Mouse (Mus musculus) stomach, embryonic 16.5 days (tissue): Measurements from ENCODE around the gene Kcnk4. TPM values are rescaled to one million over a fixed set of nuclear protein-coding genes. Genes with fewer than 3 reads are reported as not detected.
A peak's percentile ranks its signal among the peaks of the same experiment; 100 is the strongest.

Experiments
- ATAC-seq: fragments of 200-750 bp; cut with Nextera tagmentation; 2 replicates; pipeline ENCODE4 v1.8.0; 2017; ENCODE audit warnings: moderate number of reproducible peaks, moderate TSS enrichment; ENCODE audit not compliant: insufficient read depth, low FRiP score
- H3K27ac ChIP-seq: fragments of 300-500 bp; sonication (generic); 2 replicates; pipeline ENCODE4 v1.5.1; 2014; ENCODE audit warnings: low read length
- H3K27me3 ChIP-seq: fragments of 300-500 bp; sonication (generic); 2 replicates; pipeline ENCODE4 v1.6.1; 2014; ENCODE audit warnings: low read length, control low read depth, mixed read lengths; ENCODE audit not compliant: control insufficient read depth, insufficient read depth
- H3K36me3 ChIP-seq: fragments of 300-500 bp; sonication (generic); 2 replicates; pipeline ENCODE4 v1.6.1; 2014; ENCODE audit warnings: low read length; ENCODE audit not compliant: control insufficient read depth, insufficient read depth
- H3K4me1 ChIP-seq: fragments of 300-500 bp; sonication (generic); 2 replicates; pipeline ENCODE4 v1.6.1; 2014; ENCODE audit warnings: low read length, control low read depth, mixed read lengths; ENCODE audit not compliant: control insufficient read depth, insufficient read depth
- H3K4me2 ChIP-seq: fragments of 300-500 bp; sonication (generic); 2 replicates; pipeline ENCODE4 v1.6.1; 2014; ENCODE audit warnings: low read depth, low read length, mixed read lengths
- H3K4me3 ChIP-seq: fragments of 300-500 bp; sonication (generic); replicated peaks from 2 replicates; pipeline ENCODE4 v1.5.1; 2014; ENCODE audit warnings: mild to moderate bottlenecking, low read length
- H3K9ac ChIP-seq: fragments of 300-500 bp; sonication (generic); 2 replicates; pipeline ENCODE4 v1.6.1; 2014; ENCODE audit warnings: low read length
- H3K9me3 ChIP-seq: fragments of 300-500 bp; sonication (generic); replicated peaks from 2 replicates; pipeline ENCODE4 v1.6.1; 2016; ENCODE audit warnings: low read length, control low read depth; ENCODE audit not compliant: control insufficient read depth
- WGBS: fragments of 180-500 bp; shearing (Covaris S2); extraction: QIAGEN DNeasy Blood & Tissue Kit; methylation state at CpG from one replicate; pipeline ENCODE4 v1.1.7; 2014; 5-methylcytosine and 5-hydroxymethylcytosine counted together
- polyA plus RNA-seq: library from polyadenylated mRNA; unstranded; fragments of >200 nt; fragmentation: Nextera tagmentation; extraction: Ambion mirVana; gene quantifications from 2 replicates; pipeline ENCODE4 v1.2.1, GENCODE M21; 2015

Kcnk4 gene
- polyA plus RNA-seq, 1 experiment from 2014 or later = 0.68 TPM

DNA sequence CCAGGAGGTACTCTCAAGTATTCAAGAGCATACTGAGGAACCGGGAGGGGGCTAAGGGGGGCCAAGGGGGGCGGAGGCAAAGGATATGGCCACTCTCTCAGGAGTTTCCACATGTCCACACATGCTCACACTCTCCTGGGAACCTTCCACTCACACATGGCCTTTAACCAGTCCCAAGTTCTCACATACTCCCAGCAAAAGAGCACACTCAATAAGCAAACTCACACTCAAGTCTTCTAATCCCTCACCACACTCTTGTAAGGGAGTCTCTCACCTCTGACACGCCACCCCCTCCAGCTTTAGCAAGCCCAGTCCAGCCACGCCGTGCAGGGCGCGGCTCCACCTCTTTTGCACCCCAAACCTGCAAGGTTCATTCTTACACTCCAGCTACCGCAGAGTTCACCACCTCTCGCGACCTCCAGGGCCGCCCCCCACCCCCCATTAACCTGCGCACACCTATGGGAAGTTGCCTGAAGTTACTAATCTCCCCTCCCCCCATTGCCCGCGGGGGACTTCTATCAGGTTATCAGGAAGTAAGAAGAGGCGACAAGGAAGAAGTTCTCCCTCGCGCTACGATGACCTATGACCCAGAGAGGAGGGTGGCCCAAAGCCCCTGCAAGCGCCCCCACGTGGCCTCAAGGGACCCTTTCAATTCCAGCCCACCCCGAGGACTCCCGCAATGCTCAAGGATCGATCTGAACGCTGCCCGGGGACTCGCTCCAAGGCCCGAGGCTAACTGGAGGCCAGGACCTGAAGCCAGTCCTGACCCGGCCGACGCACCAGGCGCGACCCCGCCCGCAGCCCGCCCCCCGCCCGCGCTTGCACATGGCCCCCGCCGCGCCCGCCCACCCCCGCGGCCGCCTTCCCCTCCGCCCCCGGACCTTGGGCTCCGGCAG is 13.3 kb downstream of the Kcnk4 start:
- peak overlapping the region; percentile 93 for H3K9ac ChIP-seq
- 3% methylated on average over 47 of the region's 48 CpGs for WGBS
- no peaks in the 10 kb centered on the region; the same call in 1 of the 2 replicates for H3K36me3 ChIP-seq
- H3K9me3 ChIP-seq = no peaks in the 10 kb centered on the region
- H3K27me3 ChIP-seq = peaks cover 22% of the 10 kb centered on the region
- peak overlapping the region; percentile 84 for H3K4me3 ChIP-seq
- peak overlapping the region; percentile 92 for H3K27ac ChIP-seq
- H3K4me1 ChIP-seq = peaks cover 35% of the 10 kb centered on the region
- peak overlapping the region; percentile 78 for H3K4me2 ChIP-seq
- no peak for ATAC-seq

DNA sequence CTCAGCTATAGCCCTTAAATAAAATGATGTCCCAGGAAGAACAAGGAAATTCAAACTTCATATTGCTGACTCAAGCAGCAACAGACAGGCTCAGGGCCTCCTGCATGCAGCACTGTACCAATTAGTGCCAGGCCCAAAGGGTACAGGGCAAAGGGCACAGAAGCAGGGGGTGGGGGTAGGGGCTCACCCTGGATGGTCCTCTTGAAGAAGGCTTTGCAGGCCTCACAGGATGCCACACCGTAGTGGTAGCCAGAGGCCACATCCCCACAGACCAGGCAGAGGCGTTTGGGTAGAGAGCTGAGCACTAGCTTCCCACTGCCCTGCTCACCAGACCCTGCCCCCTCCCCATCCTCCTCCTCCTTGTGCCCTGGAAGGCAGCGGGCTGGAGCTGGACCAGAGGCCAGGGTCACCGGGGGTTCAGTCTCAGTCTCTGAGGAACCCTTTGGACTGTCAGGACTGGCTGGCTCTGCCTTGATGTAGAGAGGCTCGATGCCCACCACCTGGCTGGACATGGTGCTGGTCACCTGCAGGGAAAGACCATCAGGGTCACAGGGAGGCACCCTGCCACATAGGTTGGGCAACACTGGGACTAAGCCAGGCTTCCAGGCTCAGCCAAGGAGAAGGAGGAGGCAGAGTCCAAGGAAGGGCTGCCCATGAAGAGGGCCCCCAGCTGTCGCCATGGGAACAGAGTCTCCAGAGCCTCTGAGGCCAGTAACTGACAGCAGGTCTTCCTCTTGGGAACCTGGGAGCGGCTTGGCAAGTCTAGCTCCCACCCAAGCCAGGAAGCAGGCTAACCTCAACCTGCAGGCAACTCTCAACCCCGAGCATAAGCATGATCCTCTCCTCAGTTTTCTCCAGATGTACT is 14.2 kb downstream of the Kcnk4 start:
- H3K9ac ChIP-seq = peak overlapping the region; percentile 93
- ATAC-seq = 0 out of 2 replicates have a peak, but pooled peaks have one; percentile 2
- WGBS = 39% methylated on average over 8 of the region's 8 CpGs
- H3K9me3 ChIP-seq = no peaks in the 10 kb centered on the region
- H3K27ac ChIP-seq = peak overlapping the region; percentile 92
- peaks cover 27% of the 10 kb centered on the region for H3K4me1 ChIP-seq
- peak overlapping the region; percentile 78 for H3K4me2 ChIP-seq
- H3K27me3 ChIP-seq = peaks cover 13% of the 10 kb centered on the region
- peak overlapping the region; percentile 84 for H3K4me3 ChIP-seq
- no peaks in the 10 kb centered on the region; the same call in 1 of the 2 replicates for H3K36me3 ChIP-seq

DNA sequence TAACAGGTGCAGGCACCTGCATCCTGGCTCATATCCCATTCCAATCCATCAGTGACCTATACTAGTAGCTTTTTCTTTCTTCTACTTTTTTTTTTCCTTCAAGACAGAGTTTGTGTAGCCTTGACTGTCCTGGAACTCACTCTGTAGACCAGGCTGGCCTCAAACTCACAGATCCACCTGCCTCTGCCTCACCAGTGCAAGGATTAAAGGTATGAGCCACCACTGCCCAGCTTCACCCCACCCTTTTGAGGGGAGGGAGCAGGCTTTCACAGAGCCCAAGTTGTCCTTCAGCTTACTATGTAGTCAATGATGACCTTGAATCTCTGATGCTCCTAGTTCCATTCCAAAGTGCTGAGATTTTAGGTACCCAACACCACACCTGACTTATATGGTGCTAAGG is 14.9 kb downstream of the Kcnk4 start:
- H3K4me2 ChIP-seq = no peak overlapping the region
- ATAC-seq = no peak
- peaks cover 11% of the 10 kb centered on the region for H3K27me3 ChIP-seq
- no peaks in the 10 kb centered on the region; the same call in 1 of the 2 replicates for H3K36me3 ChIP-seq
- H3K9ac ChIP-seq = 0 out of 2 replicates have a peak overlapping the region, but pooled peaks have one; percentile 93
- H3K4me3 ChIP-seq = no peak overlapping the region
- peak overlapping the region; percentile 92 for H3K27ac ChIP-seq
- H3K4me1 ChIP-seq = peaks cover 26% of the 10 kb centered on the region
- no peaks in the 10 kb centered on the region for H3K9me3 ChIP-seq

DNA sequence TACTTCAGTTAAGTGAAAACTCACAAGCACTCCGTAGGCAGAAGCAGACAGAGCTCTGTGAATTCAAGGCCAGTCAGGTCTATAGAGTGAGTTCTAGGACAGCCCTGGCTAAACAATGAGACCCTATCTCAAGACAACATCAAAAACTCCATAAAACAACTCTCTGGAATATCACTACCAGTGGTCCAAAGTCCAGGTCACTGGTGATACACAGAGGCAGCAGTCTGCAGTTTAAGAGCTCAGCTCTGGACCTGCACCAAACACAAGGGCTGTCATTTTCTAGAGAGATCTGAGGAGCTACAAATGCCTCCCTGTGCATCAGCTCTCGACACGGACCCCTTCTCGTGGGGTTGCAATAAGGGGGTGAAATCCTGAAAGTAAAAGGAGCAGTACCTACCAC is 16.0 kb downstream of the Kcnk4 start:
- Histone ChIP-seq H3K9ac (no peak overlapping the region), H3K27ac (no peak overlapping the region; the same call in 1 of the 2 replicates), H3K4me2 (no peak overlapping the region), H3K9me3 (no peaks in the 10 kb centered on the region), H3K36me3 (no peaks in the 10 kb centered on the region; the same call in 1 of the 2 replicates), H3K4me1 (peaks cover 26% of the 10 kb centered on the region), H3K4me3 (no peak overlapping the region), H3K27me3 (peaks cover 4% of the 10 kb centered on the region; the same call in 1 of the 2 replicates)
- ATAC-seq = no peak
- WGBS = 87% methylated on average over 4 of the region's 4 CpGs

DNA sequence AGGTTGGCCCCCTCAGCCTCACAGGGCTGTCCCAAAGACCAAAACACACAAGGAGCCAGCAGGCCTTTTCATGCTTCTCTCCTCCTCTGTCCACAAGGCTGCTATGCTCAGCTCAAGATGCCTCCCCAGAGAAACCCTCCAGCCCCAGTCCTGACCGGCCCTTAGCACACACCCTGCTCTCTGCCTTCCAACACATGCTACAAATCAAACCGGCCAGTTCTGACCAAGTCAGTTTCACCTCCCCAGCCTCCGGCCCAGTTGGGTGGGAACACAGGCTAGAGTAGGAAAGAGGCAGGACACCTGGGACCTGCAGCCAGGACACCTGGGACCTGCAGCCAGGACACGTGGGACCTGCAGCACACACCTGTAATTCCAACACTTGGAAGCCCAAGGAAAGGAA is 17.8 kb downstream of the Kcnk4 start:
- no peak for ATAC-seq
- WGBS = 68% methylated on average over 4 of the region's 4 CpGs
- H3K27me3 ChIP-seq = no peaks in the 10 kb centered on the region
- H3K9me3 ChIP-seq = no peaks in the 10 kb centered on the region
- H3K36me3 ChIP-seq = no peaks in the 10 kb centered on the region; the same call in 1 of the 2 replicates
- H3K4me1 ChIP-seq = peaks cover 26% of the 10 kb centered on the region
- H3K4me3 ChIP-seq = no peak overlapping the region
- no peak overlapping the region; the same call in 1 of the 2 replicates for H3K9ac ChIP-seq
- H3K27ac ChIP-seq = no peak overlapping the region
- no peak overlapping the region for H3K4me2 ChIP-seq

DNA sequence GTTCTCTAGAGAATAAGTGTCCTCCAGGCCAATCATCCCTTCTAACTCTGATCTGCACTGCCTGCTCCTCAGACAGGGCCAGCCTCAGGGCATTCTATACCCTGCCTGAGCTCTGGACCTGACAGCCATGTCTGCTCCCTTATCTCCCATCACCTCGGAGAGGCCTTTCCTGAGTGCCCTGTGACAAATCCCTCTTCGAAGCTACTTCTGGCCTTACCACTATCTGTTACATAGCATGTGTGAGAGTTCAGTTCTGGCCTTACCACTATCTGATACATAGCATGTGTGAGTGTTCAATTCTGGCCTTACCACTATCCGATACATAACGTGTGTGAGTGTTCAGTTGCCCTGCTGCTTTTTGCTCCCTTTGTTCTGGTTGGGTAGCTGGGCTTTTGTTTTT is 19.0 kb downstream of the Kcnk4 start:
- H3K27ac ChIP-seq = no peak overlapping the region
- H3K9me3 ChIP-seq = no peaks in the 10 kb centered on the region
- peaks cover 26% of the 10 kb centered on the region for H3K4me1 ChIP-seq
- WGBS = 72% methylated on average over 4 of the region's 4 CpGs
- no peak for ATAC-seq
- H3K4me3 ChIP-seq = no peak overlapping the region
- no peak overlapping the region for H3K4me2 ChIP-seq
- H3K27me3 ChIP-seq = no peaks in the 10 kb centered on the region
- H3K9ac ChIP-seq = no peak overlapping the region
- H3K36me3 ChIP-seq = no peaks in the 10 kb centered on the region; the same call in 1 of the 2 replicates

DNA sequence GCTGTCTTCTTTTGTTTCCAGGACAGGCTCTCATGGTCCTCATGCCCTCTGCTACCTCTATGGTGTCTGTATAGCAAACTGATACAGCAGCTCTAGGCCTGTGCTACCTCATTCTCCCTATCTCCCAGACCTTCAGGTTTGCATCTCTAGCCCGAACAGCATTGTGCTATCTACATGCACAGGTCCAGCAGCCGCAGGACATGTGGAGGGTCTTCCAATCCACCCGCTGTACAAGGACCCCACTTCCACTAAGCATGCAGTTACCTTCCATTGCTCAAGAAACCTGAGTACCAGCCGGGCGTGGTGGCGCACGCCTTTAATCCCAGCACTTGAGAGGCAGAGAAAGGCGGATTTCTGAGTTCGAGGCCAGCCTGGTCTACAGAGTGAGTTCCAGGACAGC is 19.8 kb downstream of the Kcnk4 start:
- Histone ChIP-seq H3K36me3 (no peaks in the 10 kb centered on the region; the same call in 1 of the 2 replicates), H3K4me1 (peaks cover 19% of the 10 kb centered on the region)
- no peak for ATAC-seq

DNA sequence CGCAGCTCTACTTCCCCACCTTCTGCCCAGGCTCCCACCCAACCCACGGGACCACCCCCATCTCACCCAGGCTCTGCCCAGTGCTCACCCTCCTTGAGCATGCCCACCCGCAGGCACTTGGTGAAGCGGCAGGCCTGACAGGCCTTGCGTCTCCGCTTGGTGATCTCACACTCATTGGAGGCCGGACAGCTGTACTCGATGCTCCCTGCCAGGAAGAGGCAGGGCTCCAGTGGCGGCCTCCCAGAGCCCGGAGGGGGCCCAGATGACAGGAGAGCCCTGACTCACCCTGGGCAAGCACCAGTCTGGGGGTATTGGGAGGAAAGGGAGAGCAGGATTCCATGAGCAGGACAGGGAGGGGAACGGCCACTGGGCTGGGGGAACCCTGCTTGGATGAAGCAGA is 20.3 kb downstream of the Kcnk4 start:
- H3K4me1 ChIP-seq = peaks cover 16% of the 10 kb centered on the region
- H3K9me3 ChIP-seq = no peaks in the 10 kb centered on the region
- no peak overlapping the region for H3K4me3 ChIP-seq
- no peak overlapping the region; the same call in 1 of the 2 replicates for H3K27ac ChIP-seq
- WGBS = 76% methylated on average over 11 of the region's 11 CpGs
- no peak for ATAC-seq
- H3K9ac ChIP-seq = no peak overlapping the region; the same call in 1 of the 2 replicates
- no peak overlapping the region for H3K4me2 ChIP-seq
- no peaks in the 10 kb centered on the region; the same call in 1 of the 2 replicates for H3K36me3 ChIP-seq
- H3K27me3 ChIP-seq = no peaks in the 10 kb centered on the region

More for the DNA sequence above, 19.8 kb downstream of the Kcnk4 start:
- H3K4me3 ChIP-seq = no peak overlapping the region
- 91% methylated on average over 9 of the region's 9 CpGs for WGBS
- H3K27ac ChIP-seq = no peak overlapping the region; the same call in 1 of the 2 replicates
- H3K4me2 ChIP-seq = no peak overlapping the region
- no peaks in the 10 kb centered on the region for H3K27me3 ChIP-seq
- no peaks in the 10 kb centered on the region for H3K9me3 ChIP-seq
- H3K9ac ChIP-seq = no peak overlapping the region
